Mouse (Mus musculus) bone marrow, adult 2 months (tissue): ENCODE results near the gene 4930402H24Rik. TPM values are rescaled to one million over a fixed set of nuclear protein-coding genes. Genes with fewer than 3 reads are reported as not detected.

Experiments used
- H3K27ac ChIP-seq: fragments of 200-500 bp; 2 replicates; pipeline ENCODE4 v1.5.1; 2012; ENCODE audit warnings: low read depth, mild to moderate bottlenecking, control low read depth, inconsistent platforms, low read length; ENCODE audit not compliant: control insufficient read depth, poor library complexity, insufficient read depth
- H3K4me1 ChIP-seq: fragments of 200-500 bp; 2 replicates; pipeline ENCODE4 v1.6.1; 2011; ENCODE audit warnings: low read length; ENCODE audit not compliant: control insufficient read depth, insufficient read depth
- H3K4me3 ChIP-seq: fragments of 200-500 bp; replicated peaks from 2 replicates; pipeline ENCODE3; 2011; ENCODE audit warnings: mild to moderate bottlenecking, low read depth, low read length, control low read depth; ENCODE audit not compliant: control insufficient read depth
- CTCF ChIP-seq: fragments of 200-500 bp; IDR thresholded peaks from 2 replicates; pipeline ENCODE4 v1.5.1; 2011; ENCODE audit warnings: low read length, control low read depth; ENCODE audit not compliant: control insufficient read depth, insufficient read depth
- POLR2A ChIP-seq: fragments of 200-500 bp; IDR thresholded peaks from 2 replicates; pipeline ENCODE4 v1.6.1; 2011; ENCODE audit warnings: low read depth, mild to moderate bottlenecking, control low read depth, low read length, borderline replicate concordance; ENCODE audit not compliant: control insufficient read depth
- WGBS: fragments of 180-500 bp; shearing (Covaris S2); methylation state at CpG from one replicate; pipeline ENCODE4 v1.1.7; 2018; 5-methylcytosine and 5-hydroxymethylcytosine counted together
- polyA plus RNA-seq: library from polyadenylated mRNA; stranded (reverse); fragments of >200 nt; gene quantifications from 2 replicates; pipeline ENCODE4 v1.2.4, GENCODE M21; 2011; ENCODE audit warnings: low replicate concordance; ENCODE audit not compliant: missing spikeins, insufficient read depth, insufficient read length

Gene 4930402H24Rik
- polyA plus RNA-seq, 1 experiment = 26.6 TPM

- Histone ChIP-seq H3K4me1 (no peaks in the 10 kb centered on the region; the same call in 1 of the 2 replicates), H3K27ac (no peak overlapping the region), H3K4me3 (no peak overlapping the region)
- TF ChIP-seq CTCF (no peak), POLR2A (no peak)
- WGBS = 78% methylated on average over 4 of the region's 4 CpGs
Measured at GRCm38 (mm10) chr2:130848313-130848712, 57.9 kb downstream of the 4930402H24Rik start.

- H3K4me1 ChIP-seq = no peaks in the 10 kb centered on the region; the same call in 1 of the 2 replicates
- 67% methylated on average over 2 of the region's 2 CpGs for WGBS
- no peak for TF ChIP-seq POLR2A
- no peak for TF ChIP-seq CTCF
- H3K4me3 ChIP-seq = no peak overlapping the region
- no peak overlapping the region for H3K27ac ChIP-seq
Measured at GRCm38 (mm10) chr2:130843623-130844022, 62.6 kb downstream of the 4930402H24Rik start.

- TF ChIP-seq POLR2A = no peak
- no peak for TF ChIP-seq CTCF
- H3K4me3 ChIP-seq = no peak overlapping the region
- WGBS = 34% methylated on average over 4 of the region's 4 CpGs
- no peaks in the 10 kb centered on the region; the same call in 1 of the 2 replicates for H3K4me1 ChIP-seq
- no peak overlapping the region for H3K27ac ChIP-seq
Measured at GRCm38 (mm10) chr2:130840846-130841245, 65.4 kb downstream of the 4930402H24Rik start.

GRCm38 (mm10) chr2:130839874-130840661 is 66.1 kb downstream of the 4930402H24Rik start:
- H3K4me1 ChIP-seq = no peaks in the 10 kb centered on the region
- peak overlapping the region; percentile 90 for H3K4me3 ChIP-seq
- peak overlapping the region; percentile 77 for H3K27ac ChIP-seq
- no peak for TF ChIP-seq POLR2A
- no peak for TF ChIP-seq CTCF
- WGBS = under 1% methylated on average over 72 of the region's 77 CpGs

GRCm38 (mm10) chr2:130839528-130839873 is 66.7 kb downstream of the 4930402H24Rik start:
- Histone ChIP-seq H3K4me1 (no peaks in the 10 kb centered on the region), H3K4me3 (peak overlapping the region; percentile 90), H3K27ac (peak overlapping the region; percentile 77)
- TF ChIP-seq POLR2A (no peak), CTCF (no peak)
- under 1% methylated on average over 19 of the region's 19 CpGs for WGBS

- Histone ChIP-seq H3K27ac (peak overlapping the region; percentile 77; the same call in 1 of the 2 replicates), H3K4me3 (peak overlapping the region; percentile 90), H3K4me1 (no peaks in the 10 kb centered on the region)
- WGBS = under 1% methylated on average over 10 of the region's 10 CpGs
- TF ChIP-seq CTCF (no peak), POLR2A (no peak)
Measured at GRCm38 (mm10) chr2:130839084-130839483, 67.1 kb downstream of the 4930402H24Rik start.

- 93% methylated on average over 1 of the region's 1 CpGs for WGBS
- TF ChIP-seq POLR2A (no peak), CTCF (no peak)
- Histone ChIP-seq H3K4me1 (no peaks in the 10 kb centered on the region), H3K27ac (no peak overlapping the region), H3K4me3 (no peak overlapping the region)
Measured at GRCm38 (mm10) chr2:130838131-130838530, 68.1 kb downstream of the 4930402H24Rik start.

GRCm38 (mm10) chr2:130833699-130834098 is 72.5 kb downstream of the 4930402H24Rik start:
- Histone ChIP-seq H3K27ac (no peak overlapping the region), H3K4me1 (no peaks in the 10 kb centered on the region), H3K4me3 (no peak overlapping the region)
- TF ChIP-seq CTCF = no peak
- WGBS = 79% methylated on average over 3 of the region's 3 CpGs
